Mouse (Mus musculus): ENCODE measurements around the gene Tnrc6a. TPM values are rescaled to one million over a fixed set of nuclear protein-coding genes. Genes with fewer than 3 reads are reported as not detected.

The Tnrc6a gene
- total RNA-seq, 1 experiment from 2014 or later: 62.6 TPM

GRCm38 (mm10) chr7:123218620-123219019 lies 94.9 kb downstream of the Tnrc6a start:
- ATAC-seq (replicated peaks; ENCODE audit: low read depth, poor library complexity, severe bottlenecking): no peak

- no peak for ATAC-seq (replicated peaks; ENCODE audit: low read depth, poor library complexity, severe bottlenecking)
Measured at GRCm38 (mm10) chr7:123219781-123220632, 96.3 kb downstream of the Tnrc6a start.

- ATAC-seq (replicated peaks; ENCODE audit: low read depth, poor library complexity, severe bottlenecking): no peak
Measured at GRCm38 (mm10) chr7:123220633-123220942, 96.9 kb downstream of the Tnrc6a start.

- no peak for ATAC-seq (replicated peaks; ENCODE audit: low read depth, poor library complexity, severe bottlenecking)
Measured at GRCm38 (mm10) chr7:123224076-123224475, 100.4 kb downstream of the Tnrc6a start.

GRCm38 (mm10) chr7:123225159-123225558 lies 101.5 kb downstream of the Tnrc6a start:
- no peak for ATAC-seq (replicated peaks; ENCODE audit: low read depth, poor library complexity, severe bottlenecking)

- ATAC-seq (replicated peaks; ENCODE audit: low read depth, poor library complexity, severe bottlenecking): peak; percentile 93
Measured at GRCm38 (mm10) chr7:123235449-123235848, 111.8 kb downstream of the Tnrc6a start.

- no peak for ATAC-seq (replicated peaks; ENCODE audit: low read depth, poor library complexity, severe bottlenecking)
Measured at GRCm38 (mm10) chr7:123238621-123239020, 114.9 kb downstream of the Tnrc6a start.

GRCm38 (mm10) chr7:123240064-123240463 lies 116.4 kb downstream of the Tnrc6a start:
- peak; percentile 72 for ATAC-seq (replicated peaks; ENCODE audit: low read depth, poor library complexity, severe bottlenecking)

- ATAC-seq (replicated peaks; ENCODE audit: low read depth, poor library complexity, severe bottlenecking): no peak
Measured at GRCm38 (mm10) chr7:123242241-123242640, 118.6 kb downstream of the Tnrc6a start.

GRCm38 (mm10) chr7:123244833-123245232 lies 121.1 kb downstream of the Tnrc6a start:
- no peak for ATAC-seq (replicated peaks; ENCODE audit: low read depth, poor library complexity, severe bottlenecking)

Other genes with a start within 250 kb of the Tnrc6a start
- 91.9 and 101 TPM in 2 replicates for gene Rbbp6, start 158.2 kb upstream of the Tnrc6a start, total RNA-seq (2017)
- 0.46 TPM in 1 of 2 replicates, not detected in the other for gene Slc5a11, start 90.9 kb downstream of the Tnrc6a start, total RNA-seq (2017)
- 36.4 and 45.7 TPM in 2 replicates for gene Lcmt1, start 245.9 kb downstream of the Tnrc6a start, total RNA-seq (2017)
- 22.2 and 43.3 TPM in 2 replicates for gene Arhgap17, start 246.0 kb downstream of the Tnrc6a start, total RNA-seq (2017)

Measured in common myeloid progenitor, adult 5-6 weeks (primary cell).